Mouse (Mus musculus) left cerebral cortex, postnatal 10 days (tissue): ENCODE measurements at regions not wholly inside any gene's neighbourhood (a gene's known extent, or its start where the extent isn't known, plus 50 kb on each side); places are given as distances from the start of the nearest gene placed in this dataset.

Source experiments
- DNase-seq, 2 experiments: peaks; one replicate each; pipeline ENCODE4 v3.0.0; 2021 to 2022; ENCODE audit warnings: low spot score in 2 of 2, mixed read lengths in 1 of 2; ENCODE audit errors: extremely low spot score in 1 of 2
- intact Hi-C: fragments of 180-260 bp; cut with DNase I; formaldehyde crosslinking; loops from one replicate; pipeline ENCODE4 v1.15.1; 2025

GRCm38 (mm10) chr15:97587571-97588205 lies 117.9 kb downstream of the Rpap3 start:
- intact Hi-C loops, result no loop called here
- no peak for DNase-seq

GRCm38 (mm10) chr15:97581724-97582154 lies 123.9 kb downstream of the Rpap3 start:
- DNase-seq, result peak; percentile 23 to 85
- intact Hi-C loops, result no loop called here

GRCm38 (mm10) chr15:97580726-97581125 lies 124.9 kb downstream of the Rpap3 start:
- intact Hi-C loops, result no loop called here
- no peak for DNase-seq

GRCm38 (mm10) chr15:97578046-97578445 lies 127.6 kb downstream of the Rpap3 start:
- intact Hi-C loops, result no loop called here
- no peak for DNase-seq

- DNase-seq, result no peak
- intact Hi-C loops, result no loop called here
Observed at GRCm38 (mm10) chr15:97577196-97577595, 128.4 kb downstream of the Rpap3 start.

- no peak for DNase-seq
- intact Hi-C loops, result no loop called here
Observed at GRCm38 (mm10) chr15:97572639-97573038, 133.0 kb downstream of the Rpap3 start.

- DNase-seq, result no peak
- intact Hi-C loops, result no loop called here
Observed at GRCm38 (mm10) chr15:97571885-97572284, 133.7 kb downstream of the Rpap3 start.

GRCm38 (mm10) chr15:97560096-97560495 lies 145.5 kb downstream of the Rpap3 start:
- intact Hi-C loops, result no loop called here
- DNase-seq, result no peak

- DNase-seq, result no peak
- intact Hi-C loops, result no loop called here
Observed at GRCm38 (mm10) chr15:97558725-97559124, 146.9 kb downstream of the Rpap3 start.

- intact Hi-C loops, result no loop called here
- no peak for DNase-seq
Observed at GRCm38 (mm10) chr15:97548354-97548753, 157.3 kb downstream of the Rpap3 start.

GRCm38 (mm10) chr15:97545034-97545433 lies 160.6 kb downstream of the Rpap3 start:
- no peak for DNase-seq
- intact Hi-C loops, result no loop called here

GRCm38 (mm10) chr15:97541646-97542045 lies 164.0 kb downstream of the Rpap3 start:
- intact Hi-C loops, result no loop called here
- DNase-seq, result no peak

GRCm38 (mm10) chr15:97536145-97536544 lies 169.5 kb downstream of the Rpap3 start:
- no peak for DNase-seq
- intact Hi-C loops, result no loop called here

- intact Hi-C loops, result no loop called here
- peak in 1 of 2 experiments; percentile 6 for DNase-seq
Observed at GRCm38 (mm10) chr15:97534878-97535277, 170.7 kb downstream of the Rpap3 start.

- intact Hi-C loops, result no loop called here
- peak in 1 of 2 experiments; percentile 6 for DNase-seq
Observed at GRCm38 (mm10) chr15:97533553-97534291, 171.9 kb downstream of the Rpap3 start.

- DNase-seq, result no peak
- intact Hi-C loops, result no loop called here
Observed at GRCm38 (mm10) chr15:97532346-97532910, 173.2 kb downstream of the Rpap3 start.

GRCm38 (mm10) chr15:97528291-97529050 lies 177.2 kb downstream of the Rpap3 start:
- DNase-seq, result no peak
- intact Hi-C loops, result no loop called here

GRCm38 (mm10) chr15:97520395-97520794 lies 185.2 kb downstream of the Rpap3 start:
- no peak for DNase-seq
- intact Hi-C loops, result no loop called here

GRCm38 (mm10) chr15:97519919-97520345 lies 185.7 kb downstream of the Rpap3 start:
- no peak for DNase-seq
- intact Hi-C loops, result no loop called here
